21 mouse cellular contexts compared by ENCODE assay signal in the genomic region with DNA sequence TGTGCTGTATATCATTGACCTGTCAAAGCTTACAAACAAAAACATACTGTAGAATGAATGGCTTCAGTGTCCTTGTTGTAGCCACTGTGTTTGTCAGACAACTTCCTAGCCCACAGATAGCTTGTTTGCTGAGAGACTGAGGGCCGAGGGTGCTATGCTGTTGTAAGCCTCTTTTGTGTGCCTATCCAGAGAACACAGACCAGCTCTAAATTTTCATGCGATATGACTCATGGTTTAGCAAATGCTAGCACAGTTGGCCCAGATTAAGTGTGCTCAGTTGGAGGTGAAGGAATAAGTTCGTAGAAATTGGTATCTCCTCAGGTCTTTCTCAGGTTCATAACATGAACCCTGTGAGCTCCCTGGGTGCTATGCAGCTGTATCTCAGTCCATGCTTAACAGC.
DNase-seq lines count a peak whose midpoint lies in the region; ATAC-seq lines count a peak whose summit lies in the region.
"Had no signal": no experiment of that assay in that cellular context is flagged by ENCODE, and none has a peak within 500 bp of the region (broad histone marks: within the 10 kb centered on the region; RNA-seq: fewer than 3 reads in every experiment).

No protein-coding gene starts in this region.

- no peaks in the 10 kb centered on the region for H3K36me3 ChIP-seq in limb, embryonic 13.5 days
- H3K36me3 ChIP-seq in limb, embryonic 10.5 days = no peaks in the 10 kb centered on the region
- H3K36me3 ChIP-seq in stomach, embryonic 14.5 days (ENCODE audit: control insufficient read depth, insufficient read depth, low read length) = no peaks in the 10 kb centered on the region
- H3K36me3 ChIP-seq in hindbrain, embryonic 14.5 days (replicated peaks; ENCODE audit: control insufficient read depth, insufficient read depth) = no peaks in the 10 kb centered on the region
- H3K36me3 ChIP-seq in intestine, embryonic 15.5 days = no peaks in the 10 kb centered on the region
- H3K36me3 ChIP-seq: embryonic facial prominence, embryonic 15.5 days; forebrain, embryonic 10.5 days; forebrain, embryonic 15.5 days; heart, embryonic 12.5 days; hindbrain, embryonic 10.5 days; hindbrain, embryonic 15.5 days had no signal

- no peak for ATAC-seq in limb, embryonic 13.5 days (ENCODE audit: low FRiP score, low read depth)
- ATAC-seq in stomach, embryonic 14.5 days (ENCODE audit: insufficient number of reproducible peaks, insufficient read depth, low FRiP score, low read depth) = no peak
- ATAC-seq in hindbrain, embryonic 14.5 days (ENCODE audit: low FRiP score) = no peak
- ATAC-seq in intestine, embryonic 15.5 days = no peak
- ATAC-seq: forebrain, embryonic 15.5 days had no signal

- H3K27ac ChIP-seq in limb, embryonic 13.5 days = 0 out of 2 replicates have a peak overlapping the region, but pooled peaks have one; percentile 28
- H3K27ac ChIP-seq in limb, embryonic 10.5 days = no peak overlapping the region
- peak overlapping the region; percentile 41; the same call in 1 of the 2 replicates for H3K27ac ChIP-seq in stomach, embryonic 14.5 days (ENCODE audit: low read length)
- no peak overlapping the region for H3K27ac ChIP-seq in hindbrain, embryonic 14.5 days
- no peak overlapping the region for H3K27ac ChIP-seq in intestine, embryonic 15.5 days
- H3K27ac ChIP-seq: embryonic facial prominence, embryonic 15.5 days; forebrain, embryonic 10.5 days; forebrain, embryonic 15.5 days; gastrocnemius, adult 2 months; hindbrain, embryonic 10.5 days; hindbrain, embryonic 15.5 days had no signal

- WGBS in limb, embryonic 13.5 days = 65% methylated on average over 3 of the region's 3 CpGs
- 81% methylated on average over 3 of the region's 3 CpGs for WGBS in limb, embryonic 10.5 days
- WGBS in stomach, embryonic 14.5 days = 38% methylated on average over 3 of the region's 3 CpGs
- 74% methylated on average over 3 of the region's 3 CpGs for WGBS in hindbrain, embryonic 14.5 days
- WGBS in intestine, embryonic 15.5 days = 38% methylated on average over 3 of the region's 3 CpGs

- H3K4me1 ChIP-seq in limb, embryonic 13.5 days = peaks cover 31% of the 10 kb centered on the region
- peaks cover 26% of the 10 kb centered on the region for H3K4me1 ChIP-seq in limb, embryonic 10.5 days
- peaks cover 7% of the 10 kb centered on the region for H3K4me1 ChIP-seq in stomach, embryonic 14.5 days (ENCODE audit: control insufficient read depth, insufficient read depth, low read length)
- no peaks in the 10 kb centered on the region for H3K4me1 ChIP-seq in hindbrain, embryonic 14.5 days (replicated peaks; ENCODE audit: control insufficient read depth, insufficient read depth, low read length)
- H3K4me1 ChIP-seq in intestine, embryonic 15.5 days (replicated peaks) = 0 out of 2 replicates have a peak, but pooled peaks cover 7% of the 10 kb centered on the region
- H3K4me1 ChIP-seq: embryonic facial prominence, embryonic 15.5 days; forebrain, embryonic 15.5 days; heart, embryonic 12.5 days; hindbrain, embryonic 10.5 days; hindbrain, embryonic 15.5 days had no signal

- H3K4me3 ChIP-seq in limb, embryonic 13.5 days = no peak overlapping the region
- no peak overlapping the region for H3K4me3 ChIP-seq in limb, embryonic 10.5 days
- H3K4me3 ChIP-seq in stomach, embryonic 14.5 days (ENCODE audit: low read depth, low read length) = no peak overlapping the region
- no peak overlapping the region for H3K4me3 ChIP-seq in hindbrain, embryonic 14.5 days (replicated peaks; ENCODE audit: low read length)
- H3K4me3 ChIP-seq in intestine, embryonic 15.5 days (replicated peaks) = no peak overlapping the region
- H3K4me3 ChIP-seq: embryonic facial prominence, embryonic 15.5 days; erythroblast, embryonic 14.5 days; forebrain, embryonic 10.5 days; forebrain, embryonic 15.5 days; gastrocnemius, adult 2 months; heart, embryonic 12.5 days; hindbrain, embryonic 10.5 days; hindbrain, embryonic 15.5 days had no signal

- no peaks in the 10 kb centered on the region for H3K27me3 ChIP-seq in limb, embryonic 13.5 days
- no peaks in the 10 kb centered on the region for H3K27me3 ChIP-seq in limb, embryonic 10.5 days (ENCODE audit: low read depth, poor library complexity, severe bottlenecking)
- no peaks in the 10 kb centered on the region for H3K27me3 ChIP-seq in stomach, embryonic 14.5 days (ENCODE audit: control insufficient read depth, insufficient read depth, low read length)
- H3K27me3 ChIP-seq in hindbrain, embryonic 14.5 days (ENCODE audit: control insufficient read depth, insufficient read depth, low read length) = no peaks in the 10 kb centered on the region
- no peaks in the 10 kb centered on the region for H3K27me3 ChIP-seq in intestine, embryonic 15.5 days (replicated peaks)
- H3K27me3 ChIP-seq: embryonic facial prominence, embryonic 15.5 days; forebrain, embryonic 15.5 days; heart, embryonic 12.5 days; hindbrain, embryonic 15.5 days had no signal

- no peak for DNase-seq in limb, embryonic 10.5 days (ENCODE audit: low spot score)
- DNase-seq in brain, adult 2 months (ENCODE audit: low read depth, low spot score) = peak; percentile 33
- no peak for DNase-seq in hindbrain, embryonic 14.5 days (ENCODE audit: low spot score)
- no peak for DNase-seq in layer of hippocampus, postnatal 25 days (ENCODE audit: extremely low spot score in 1 of 2, low spot score in 1 of 2)
- DNase-seq: adrenal gland, postnatal 36 days; cerebellum, adult 11 months; cerebellum, adult 8-10 months; cerebellum, postnatal 14 days; embryo, embryonic 11 days; gastrocnemius, adult 2 months; gastrocnemius, postnatal 25 days had no signal

- no peak overlapping the region for H3K4me2 ChIP-seq in limb, embryonic 13.5 days (replicated peaks)
- H3K4me2 ChIP-seq in stomach, embryonic 14.5 days (replicated peaks; ENCODE audit: low read depth, low read length) = no peak overlapping the region
- H3K4me2 ChIP-seq in hindbrain, embryonic 14.5 days (replicated peaks) = no peak overlapping the region
- no peak overlapping the region for H3K4me2 ChIP-seq in intestine, embryonic 15.5 days (replicated peaks)
- H3K4me2 ChIP-seq: embryonic facial prominence, embryonic 15.5 days; forebrain, embryonic 15.5 days; heart, embryonic 12.5 days; hindbrain, embryonic 15.5 days had no signal

- no peaks in the 10 kb centered on the region for H3K9me3 ChIP-seq in limb, embryonic 13.5 days
- H3K9me3 ChIP-seq in limb, embryonic 10.5 days (replicated peaks) = no peaks in the 10 kb centered on the region
- no peaks in the 10 kb centered on the region for H3K9me3 ChIP-seq in stomach, embryonic 14.5 days (ENCODE audit: control insufficient read depth, low read depth, low read length)
- H3K9me3 ChIP-seq in hindbrain, embryonic 14.5 days (ENCODE audit: control insufficient read depth, low read length) = no peaks in the 10 kb centered on the region
- no peaks in the 10 kb centered on the region for H3K9me3 ChIP-seq in intestine, embryonic 15.5 days
- H3K9me3 ChIP-seq: embryonic facial prominence, embryonic 15.5 days; forebrain, embryonic 10.5 days; forebrain, embryonic 15.5 days; heart, embryonic 12.5 days; hindbrain, embryonic 10.5 days; hindbrain, embryonic 15.5 days had no signal

- H3K9ac ChIP-seq in limb, embryonic 13.5 days = no peak overlapping the region
- no peak overlapping the region for H3K9ac ChIP-seq in stomach, embryonic 14.5 days (replicated peaks; ENCODE audit: low read depth, low read length)
- H3K9ac ChIP-seq in hindbrain, embryonic 14.5 days = no peak overlapping the region
- no peak overlapping the region for H3K9ac ChIP-seq in intestine, embryonic 15.5 days
- H3K9ac ChIP-seq: embryonic facial prominence, embryonic 15.5 days; forebrain, embryonic 15.5 days; heart, embryonic 12.5 days; hindbrain, embryonic 15.5 days had no signal

Comparison
In these comparisons a context has a peak if more than half of its experiments do, and no peak if none do; other contexts are left out.
1. H3K27ac ChIP-seq: peak in limb, embryonic 13.5 days (single experiment) and stomach, embryonic 14.5 days (single experiment); none in limb, embryonic 10.5 days (single experiment), hindbrain, embryonic 14.5 days (single experiment) and intestine, embryonic 15.5 days (single experiment).